Mouse (Mus musculus) MEL (cell line): ENCODE measurements at regions not wholly inside any gene's neighbourhood (a gene's known extent, or its start where the extent isn't known, plus 50 kb on each side); places are given as distances from the start of the nearest gene placed in this dataset.

ENCODE experiments used
- CTCF ChIP-seq, 3 experiments: IDR thresholded peaks in 2 of 3; conservative IDR thresholded peaks in 1 of 3; 2 replicates each; pipeline ENCODE4 v1.5.1; 2011 to 2012; ENCODE audit warnings: low read length in 3 of 3, low read depth in 2 of 3, mild to moderate bottlenecking in 2 of 3, improper control_type of control experiment in 1 of 3, inconsistent platforms in 1 of 3, mixed read lengths in 1 of 3, moderate library complexity in 1 of 3; ENCODE audit not compliant: control insufficient read depth in 1 of 3, insufficient read depth in 1 of 3, poor library complexity in 1 of 3, severe bottlenecking in 1 of 3
- EP300 ChIP-seq, 2 experiments: IDR thresholded peaks; 2 replicates each; pipeline ENCODE4 v1.6.1; 2011; ENCODE audit warnings: improper control_type of control experiment in 2 of 2, low read length in 2 of 2, low read depth in 1 of 2, mild to moderate bottlenecking in 1 of 2
- JUND ChIP-seq: IDR thresholded peaks from 2 replicates; pipeline ENCODE4 v1.6.1; 2011; ENCODE audit warnings: low read depth, mild to moderate bottlenecking, improper control_type of control experiment, low read length
- MAFK ChIP-seq: IDR thresholded peaks from 2 replicates; pipeline ENCODE4 v1.6.1; 2011; ENCODE audit warnings: low read depth, mild to moderate bottlenecking, low read length, improper control_type of control experiment, borderline replicate concordance
- MEF2A ChIP-seq: IDR thresholded peaks from 2 replicates; pipeline ENCODE4 v1.6.1; 2014; ENCODE audit warnings: low read depth, mild to moderate bottlenecking, inconsistent platforms, low read length, improper control_type of control experiment; ENCODE audit not compliant: poor library complexity, insufficient replicate concordance, severe bottlenecking; ENCODE audit errors: extremely low read depth
- NRF1 ChIP-seq: IDR thresholded peaks from 2 replicates; pipeline ENCODE4 v1.6.1; 2014; ENCODE audit warnings: low read depth, mild to moderate bottlenecking, inconsistent platforms, low read length, improper control_type of control experiment, moderate library complexity; ENCODE audit not compliant: poor library complexity, insufficient read depth, severe bottlenecking
- POLR2A ChIP-seq, 2 experiments: IDR thresholded peaks; 2 replicates each; pipeline ENCODE4 v1.6.1; 2011 to 2012; ENCODE audit warnings: low read length in 2 of 2, mild to moderate bottlenecking in 2 of 2, control low read depth in 1 of 2, improper control_type of control experiment in 1 of 2, low read depth in 1 of 2, moderate library complexity in 1 of 2; ENCODE audit not compliant: control insufficient read depth in 1 of 2, insufficient read depth in 1 of 2, poor library complexity in 1 of 2
- SMC3 ChIP-seq: IDR thresholded peaks from 2 replicates; pipeline ENCODE4 v1.6.1; 2011; ENCODE audit warnings: low read depth, low read length, improper control_type of control experiment
- TCF12 ChIP-seq: IDR thresholded peaks from 2 replicates; pipeline ENCODE4 v1.6.1; 2014; ENCODE audit warnings: low read depth, mild to moderate bottlenecking, inconsistent platforms, low read length, improper control_type of control experiment, moderate library complexity

- TF ChIP-seq TCF12 (no peak), MAFK (no peak), CTCF (IDR thresholded peaks at IDR 0.05 in 2 of 3, conservative IDR thresholded peaks at IDR 0.05 in 1 of 3; ENCODE audit: control insufficient read depth in 1 of 3, insufficient read depth in 1 of 3, low read depth in 2 of 3, low read length in 3 of 3, poor library complexity in 1 of 3, severe bottlenecking in 1 of 3) (no peak), MEF2A (no peak), NRF1 (no peak), SMC3 (no peak), POLR2A (IDR thresholded peaks at IDR 0.05; ENCODE audit: control insufficient read depth in 1 of 2, insufficient read depth in 1 of 2, low read depth in 1 of 2, low read length in 2 of 2, poor library complexity in 1 of 2) (no peak), JUND (no peak), EP300 (IDR thresholded peaks at IDR 0.05; ENCODE audit: low read depth in 1 of 2, low read length in 2 of 2) (no peak)
These were observed 150.4 kb downstream of the Ly86 start for GRCm38 (mm10) chr13:37495272-37495932.
